ENCODE assay signal across 20 mouse cellular contexts in the genomic region with DNA sequence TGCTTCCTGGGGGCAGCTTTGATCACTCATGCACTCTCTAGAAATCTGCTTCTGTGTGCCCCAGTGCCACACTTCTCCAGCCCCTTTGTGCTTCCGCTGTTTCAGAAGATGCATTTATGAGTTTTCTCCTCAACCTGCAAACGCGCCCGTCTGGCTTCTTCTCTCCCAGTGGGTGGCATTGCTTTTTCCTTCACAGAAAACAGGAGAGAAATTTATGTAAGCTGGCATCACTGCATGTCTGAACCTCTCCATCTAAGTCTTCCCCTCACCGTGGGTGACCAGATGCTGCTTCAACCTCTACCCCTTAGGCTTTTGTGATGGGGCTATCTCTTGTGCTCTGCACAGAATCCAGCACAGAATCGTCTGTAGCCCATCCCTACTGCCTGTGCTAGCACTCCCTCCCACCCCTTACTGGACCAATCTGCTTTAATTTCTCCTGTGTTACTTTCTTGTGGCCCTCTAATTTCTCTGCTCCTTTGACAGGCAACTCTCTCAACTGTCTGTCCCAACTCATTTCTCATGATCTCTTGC. TPM values are rescaled to one million over a fixed set of nuclear protein-coding genes. Genes with fewer than 3 reads are reported as not detected.
DNase-seq lines count a peak whose midpoint lies in the region; TF ChIP-seq lines count a peak whose summit lies in the region.
"Had no signal": no experiment of that assay in that cellular context is flagged by ENCODE, and none has a peak within 500 bp of the region (broad histone marks: within the 10 kb centered on the region; RNA-seq: fewer than 3 reads in every experiment).

No protein-coding gene starts in this region.

- intact Hi-C loops in left cerebral cortex, postnatal 36 days (cut with DNase I) = no loop called here

- WGBS in thymus, adult 2 months = 91% methylated on average over 6 of the region's 6 CpGs
- 80% methylated on average over 6 of the region's 6 CpGs for WGBS in lung, adult 2 months

- H3K27ac ChIP-seq in thymus, adult 2 months (ENCODE audit: control insufficient read depth, insufficient read depth, low read length) = peak overlapping the region; percentile 96
- H3K27ac ChIP-seq: embryonic facial prominence, embryonic 13.5 days; forebrain, embryonic 13.5 days; gastrocnemius, adult 2 months; hindbrain, embryonic 12.5 days had no signal

- TF ChIP-seq POLR2A in thymus, adult 2 months (IDR thresholded peaks at IDR 0.05; ENCODE audit: control insufficient read depth, extremely low read depth, insufficient read depth, low read length, poor library complexity) = no peak
- no peak for TF ChIP-seq POLR2A in lung, adult 2 months (IDR thresholded peaks at IDR 0.05; ENCODE audit: borderline replicate concordance, extremely low read depth, low read depth, low read length)

- no peak overlapping the region for H3K4me3 ChIP-seq in thymus, adult 2 months (ENCODE audit: control insufficient read depth, insufficient read depth, low read length)
- no peak overlapping the region for H3K4me3 ChIP-seq in lung, adult 2 months (replicated peaks; ENCODE audit: extremely low read depth, low read depth, low read length)
- H3K4me3 ChIP-seq: embryonic facial prominence, embryonic 13.5 days; forebrain, embryonic 13.5 days; gastrocnemius, adult 2 months; hindbrain, embryonic 12.5 days had no signal

- H3K4me1 ChIP-seq in thymus, adult 2 months (replicated peaks; ENCODE audit: control insufficient read depth, insufficient read depth, low read length) = peaks cover 24% of the 10 kb centered on the region
- no peaks in the 10 kb centered on the region for H3K4me1 ChIP-seq in lung, adult 2 months (ENCODE audit: control insufficient read depth, insufficient read depth, low read length)
- H3K4me1 ChIP-seq: forebrain, embryonic 13.5 days; hindbrain, embryonic 12.5 days had no signal

- DNase-seq in frontal cortex, postnatal 36 days (ENCODE audit: low spot score in 2 of 2) = peak; percentile 17 to 36
- DNase-seq in frontal cortex, postnatal 25 days (ENCODE audit: low spot score in 2 of 2) = no peak
- peak; percentile 13 to 26 for DNase-seq in left cerebral cortex, postnatal 36 days (ENCODE audit: low spot score in 2 of 2)
- no peak for DNase-seq in left cerebral cortex, adult 8-10 months (ENCODE audit: low spot score in 2 of 2)
- no peak for DNase-seq in thymus, adult 2 months
- no peak for DNase-seq in thymus, adult 18-20 months
- DNase-seq in thymus, postnatal 36 days = peak; percentile 20 to 23
- DNase-seq in lung, adult 2 months = no peak
- DNase-seq: adrenal gland, postnatal 14 days; cerebellum, adult 18-20 months; cerebellum, adult 9-11 months; cerebellum, postnatal 36 days; gastrocnemius, adult 2 months; gastrocnemius, postnatal 25 days; heart, postnatal 10 days; heart, postnatal 4 days had no signal

- H3K36me3 ChIP-seq in thymus, adult 2 months (ENCODE audit: control insufficient read depth, insufficient read depth, low read length) = no peaks in the 10 kb centered on the region
- H3K36me3 ChIP-seq: embryonic facial prominence, embryonic 13.5 days; hindbrain, embryonic 12.5 days had no signal

- no peak for TF ChIP-seq CTCF in thymus, adult 2 months (IDR thresholded peaks at IDR 0.05; ENCODE audit: borderline replicate concordance, control insufficient read depth, extremely low read depth, insufficient read depth, low read length, poor library complexity)
- TF ChIP-seq CTCF in lung, adult 2 months (IDR thresholded peaks at IDR 0.05; ENCODE audit: insufficient read depth, low read length) = no peak

- no peaks in the 10 kb centered on the region for H3K27me3 ChIP-seq in thymus, adult 2 months (ENCODE audit: control insufficient read depth, insufficient read depth, low read length)
- H3K27me3 ChIP-seq: CH12.LX; embryonic facial prominence, embryonic 13.5 days; forebrain, embryonic 13.5 days; hindbrain, embryonic 12.5 days had no signal

RNA-seq across cellular contexts. Expression of gene Smoc1, which starts 35.3 kb away (rescaled TPM):
- 1 to 10 TPM; 7.1 to 9.1 TPM for total RNA-seq in left cerebral cortex, postnatal 36 days (2021)
- 10 to 100 TPM in 2 of 4 experiments, 1 to 10 TPM in 2; 7.4 to 12.4 (median 10.1) TPM for total RNA-seq in left cerebral cortex, adult 8-10 months (2022)
- 41.7 and 46.1 TPM in 2 replicates for polyA plus RNA-seq in thymus, adult 2 months (2012; rRNA removed)
- polyA plus RNA-seq in lung, adult 2 months (2012; rRNA removed) = 5.0 TPM in 2 replicates

Comparison
In these comparisons a context has a peak if more than half of its experiments do, and no peak if none do; other contexts are left out.
1. DNase-seq: peak in frontal cortex, postnatal 36 days (2 of 2), left cerebral cortex, postnatal 36 days (2 of 2) and thymus, postnatal 36 days (2 of 2); none in frontal cortex, postnatal 25 days (0 of 2), left cerebral cortex, adult 8-10 months (0 of 2), thymus, adult 2 months (single experiment), thymus, adult 18-20 months (0 of 2) and lung, adult 2 months (single experiment).